Mouse (Mus musculus) spleen, adult 2 months (tissue): ENCODE data around the gene Ube2b.

Experiments
- CTCF ChIP-seq: fragments of 200-500 bp; IDR thresholded peaks from 2 replicates; pipeline ENCODE4 v1.5.1; 2011; ENCODE audit warnings: mild to moderate bottlenecking, inconsistent platforms; ENCODE audit not compliant: insufficient read depth, insufficient read length, insufficient replicate concordance; ENCODE audit errors: extremely low read depth
- POLR2A ChIP-seq: fragments of 200-500 bp; IDR thresholded peaks from 2 replicates; pipeline ENCODE4 v1.6.1; 2011; ENCODE audit warnings: low read depth, low read length, inconsistent platforms

DNA sequence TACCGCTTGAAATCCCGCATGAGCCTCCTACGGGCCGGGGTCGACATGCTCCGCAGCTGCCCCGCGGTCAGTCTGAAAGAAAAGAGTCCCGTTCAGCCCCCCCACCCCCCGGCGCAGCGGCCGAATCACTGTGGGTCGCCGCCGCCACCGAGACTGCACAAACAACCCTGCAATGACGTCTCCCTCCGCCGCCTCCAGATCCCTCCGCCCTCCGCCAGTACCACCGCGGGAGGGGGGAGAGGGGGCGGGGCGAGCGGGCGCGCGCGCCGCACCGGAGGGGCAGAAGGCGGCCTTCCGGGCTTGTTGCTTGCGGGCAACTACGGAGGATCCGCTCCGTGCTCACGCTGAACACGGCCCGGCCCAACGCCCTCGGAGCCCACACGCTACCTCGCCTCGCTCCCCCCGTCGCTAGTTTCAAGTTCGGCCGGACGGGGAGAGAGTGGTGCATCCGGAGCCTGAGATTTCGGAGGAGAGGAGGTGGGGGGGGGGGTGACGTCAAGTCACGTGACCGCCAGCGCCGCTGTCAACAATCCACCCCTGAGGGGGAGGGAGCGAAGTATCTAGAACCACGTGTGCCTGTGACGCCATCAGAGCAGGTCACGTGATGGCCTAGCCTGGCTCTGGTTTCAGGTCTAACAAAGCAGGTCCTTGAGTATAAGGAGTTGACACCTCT, at the start of gene Ube2b:
- TF ChIP-seq CTCF, result no peak
- TF ChIP-seq POLR2A, result peak; percentile 25
